Mouse (Mus musculus) embryonic facial prominence, embryonic 11.5 days (tissue): ENCODE measurements around the gene Klf11. TPM values are rescaled to one million over a fixed set of nuclear protein-coding genes. Genes with fewer than 3 reads are reported as not detected.

Experiments
- ATAC-seq: fragments of 200-750 bp; cut with Nextera tagmentation; replicated peaks from 2 replicates; pipeline ENCODE4 v1.8.0; 2017; ENCODE audit warnings: low read depth; ENCODE audit not compliant: insufficient number of reproducible peaks, low FRiP score, low TSS enrichment
- DNase-seq: peaks from one replicate; pipeline ENCODE4 v3.0.0-alpha.2; 2015; ENCODE audit warnings: low spot score
- H3K27ac ChIP-seq: fragments of 300-500 bp; sonication (generic); replicated peaks from 2 replicates; pipeline ENCODE4 v1.5.1; 2014; ENCODE audit warnings: mild to moderate bottlenecking, low read depth, low read length, control low read depth
- H3K27me3 ChIP-seq: fragments of 300-500 bp; sonication (generic); 2 replicates; pipeline ENCODE4 v1.6.1; 2014; ENCODE audit warnings: mild to moderate bottlenecking, low read length, moderate library complexity, mixed read lengths; ENCODE audit not compliant: control insufficient read depth, insufficient read depth
- H3K36me3 ChIP-seq: fragments of 300-500 bp; sonication (generic); replicated peaks from 2 replicates; pipeline ENCODE4 v1.6.1; 2014; ENCODE audit warnings: low read depth, mild to moderate bottlenecking, low read length, moderate library complexity, mixed read lengths; ENCODE audit not compliant: control insufficient read depth, insufficient read depth
- H3K4me1 ChIP-seq: fragments of 300-500 bp; sonication (generic); 2 replicates; pipeline ENCODE4 v1.6.1; 2014; ENCODE audit warnings: low read length, mixed read lengths; ENCODE audit not compliant: control insufficient read depth, insufficient read depth
- H3K4me2 ChIP-seq: fragments of 300-500 bp; sonication (generic); 2 replicates; pipeline ENCODE4 v1.6.1; 2014; ENCODE audit warnings: low read depth, mild to moderate bottlenecking, control low read depth, low read length, moderate library complexity
- H3K4me3 ChIP-seq: fragments of 300-500 bp; sonication (generic); 2 replicates; pipeline ENCODE4 v1.5.1; 2014; ENCODE audit warnings: low read depth, low read length, control low read depth
- H3K9ac ChIP-seq: fragments of 300-500 bp; sonication (generic); replicated peaks from 2 replicates; pipeline ENCODE4 v1.6.1; 2014; ENCODE audit warnings: mild to moderate bottlenecking, control low read depth, low read length
- H3K9me3 ChIP-seq: fragments of 300-500 bp; sonication (generic); replicated peaks from 2 replicates; pipeline ENCODE4 v1.6.1; 2016; ENCODE audit warnings: mild to moderate bottlenecking, low read length, inconsistent platforms, mixed read lengths; ENCODE audit not compliant: control insufficient read depth
- WGBS: fragments of 180-500 bp; shearing (Covaris S2); extraction: QIAGEN DNeasy Blood & Tissue Kit; methylation state at CpG from one replicate; pipeline ENCODE4 v1.1.7; 2014; 5-methylcytosine and 5-hydroxymethylcytosine counted together
- polyA plus RNA-seq: library from polyadenylated mRNA; unstranded; fragments of >200 nt; fragmentation: Nextera tagmentation; extraction: Ambion mirVana; gene quantifications from 2 replicates; pipeline ENCODE4 v1.2.1, GENCODE M21; 2014

The Klf11 gene
- polyA plus RNA-seq, 1 experiment from 2014 or later = 12.8 TPM

DNA sequence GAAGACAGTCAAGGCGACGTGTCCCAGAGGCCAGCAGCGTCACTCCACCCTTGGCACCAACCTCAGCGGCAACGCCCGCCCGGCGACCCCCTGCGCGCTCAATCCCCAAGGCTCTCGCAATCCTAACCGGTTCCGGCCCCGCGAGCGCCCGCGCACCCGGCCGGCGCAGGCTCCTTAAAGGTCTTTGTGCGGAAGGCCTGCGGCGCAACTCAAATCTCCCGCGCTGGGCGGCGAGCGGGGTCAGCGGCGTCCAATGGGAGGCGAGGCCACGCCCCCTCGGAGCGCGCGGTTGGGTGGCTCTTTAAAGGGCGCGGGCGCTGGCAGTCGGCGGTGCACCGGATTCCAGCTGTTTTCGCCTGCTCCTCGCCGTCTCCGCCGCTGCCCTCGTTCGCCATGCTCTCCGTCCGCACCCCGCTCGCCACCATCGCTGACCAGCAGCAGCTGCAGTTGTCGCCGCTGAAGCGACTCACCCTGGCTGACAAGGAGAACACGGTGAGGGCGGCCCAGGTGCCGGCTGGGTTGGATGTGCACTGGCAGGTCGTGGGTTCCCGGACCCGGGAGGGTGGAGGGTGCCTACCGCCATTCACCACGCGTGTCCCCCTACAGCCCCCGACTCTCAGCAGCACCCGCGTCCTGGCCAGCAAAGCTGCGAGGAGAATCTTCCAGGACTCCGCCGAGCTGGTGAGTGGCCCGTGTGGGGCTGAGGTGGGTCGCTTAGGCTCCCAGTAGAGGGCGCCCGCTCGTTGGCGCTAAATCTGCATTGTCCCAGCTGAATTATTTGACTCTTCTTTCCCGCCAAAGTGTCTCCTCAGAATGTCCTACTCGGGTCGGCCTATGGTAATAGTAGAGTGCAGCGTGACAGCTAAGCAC, 57.1 kb downstream of the Klf11 start, which contains the start of gene Rrm2:
Gene Rrm2, plus strand, starts transcription at position 288 of the 870 bp plus-strand sequence.
- ATAC-seq = peak; percentile 84
- H3K27ac ChIP-seq = peak within 1 kb of the TSS; percentile 87
- H3K4me1 ChIP-seq = no peaks in the 10 kb centered on the region; the same call in 1 of the 2 replicates
- WGBS = under 1% methylated on average over 83 of the region's 83 CpGs
- no peaks in the 10 kb centered on the region for H3K27me3 ChIP-seq
- peak within 1 kb of the TSS; percentile 93 for H3K4me3 ChIP-seq
- no peaks in the 10 kb centered on the region for H3K9me3 ChIP-seq
- H3K4me2 ChIP-seq = peak within 1 kb of the TSS; percentile 82
- peak within 1 kb of the TSS; percentile 97 for H3K9ac ChIP-seq
- DNase-seq = peak; percentile 98
- H3K36me3 ChIP-seq = peaks cover 11% of the 10 kb centered on the region

- Histone ChIP-seq H3K9ac (peak overlapping the region; percentile 97), H3K27me3 (no peaks in the 10 kb centered on the region), H3K4me2 (peak overlapping the region; percentile 82), H3K4me1 (no peaks in the 10 kb centered on the region; the same call in 1 of the 2 replicates), H3K9me3 (no peaks in the 10 kb centered on the region), H3K27ac (0 out of 2 replicates have a peak overlapping the region, but pooled peaks have one; percentile 87), H3K4me3 (peak overlapping the region; percentile 93), H3K36me3 (peaks cover 11% of the 10 kb centered on the region)
- DNase-seq (peak; percentile 38), ATAC-seq (no peak)
- 1% methylated on average over 17 of the region's 17 CpGs for WGBS
These were observed 57.7 kb downstream of the Klf11 start for GRCm38 (mm10) chr12:24708824-24709218.

DNA sequence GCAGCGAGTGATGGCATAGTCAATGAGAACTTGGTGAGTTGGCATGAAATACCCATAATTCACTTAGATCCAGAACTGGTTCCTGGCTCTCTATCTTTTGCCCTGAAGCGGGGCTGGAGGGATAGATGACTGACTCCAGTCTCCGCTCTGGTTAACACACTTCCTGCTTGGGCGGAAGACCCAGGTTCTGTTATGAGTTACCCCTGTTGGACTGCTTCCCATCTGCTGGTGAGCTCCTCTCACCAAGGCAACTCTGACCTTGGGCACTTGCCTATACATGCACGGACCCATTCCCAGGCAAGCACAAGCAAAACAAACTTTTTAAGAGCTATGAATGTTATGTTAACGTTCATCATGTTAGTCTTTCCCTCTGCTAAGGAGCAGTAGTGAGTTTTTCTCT, 58.3 kb downstream of the Klf11 start:
- H3K4me3 ChIP-seq = peak overlapping the region; percentile 93
- peaks cover 14% of the 10 kb centered on the region for H3K36me3 ChIP-seq
- H3K27me3 ChIP-seq = no peaks in the 10 kb centered on the region
- H3K4me1 ChIP-seq = no peaks in the 10 kb centered on the region; the same call in 1 of the 2 replicates
- no peaks in the 10 kb centered on the region for H3K9me3 ChIP-seq
- ATAC-seq = no peak
- WGBS = 24% methylated on average over 6 of the region's 6 CpGs
- peak overlapping the region; percentile 82 for H3K4me2 ChIP-seq
- 0 out of 2 replicates have a peak overlapping the region, but pooled peaks have one; percentile 13 for H3K27ac ChIP-seq
- H3K9ac ChIP-seq = peak overlapping the region; percentile 97
- DNase-seq = peak; percentile 42

DNA sequence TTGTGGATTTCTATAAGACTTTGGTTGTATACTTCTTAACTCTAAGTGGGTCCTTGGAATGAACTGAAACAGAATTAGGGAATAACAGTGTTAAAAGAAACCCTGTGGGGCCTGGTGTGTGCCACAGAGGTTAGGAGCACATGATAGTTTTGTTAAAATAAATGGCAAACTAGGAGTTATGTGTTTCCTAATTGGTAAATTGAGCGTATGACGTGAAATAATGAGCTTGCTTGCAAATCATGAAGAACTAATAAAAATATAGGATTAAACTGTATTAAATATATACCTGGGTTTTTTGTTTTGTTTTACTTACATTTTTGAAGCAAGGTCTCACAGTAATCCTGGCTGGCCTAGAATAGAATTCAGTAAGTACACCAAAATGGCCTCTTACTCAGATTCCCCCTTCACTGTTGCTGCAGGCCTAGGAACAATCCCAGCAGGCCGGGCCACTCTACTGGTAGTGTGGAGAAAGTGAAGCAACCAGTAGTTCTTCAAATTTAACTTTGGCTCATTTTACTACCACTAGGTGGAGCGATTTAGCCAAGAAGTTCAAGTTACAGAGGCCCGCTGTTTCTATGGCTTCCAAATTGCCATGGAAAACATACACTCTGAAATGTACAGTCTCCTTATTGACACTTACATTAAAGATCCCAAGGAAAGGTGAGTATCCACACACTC, 58.9 kb downstream of the Klf11 start:
- ATAC-seq (no peak; the same call in 1 of the 2 replicates), DNase-seq (peak; percentile 95)
- Histone ChIP-seq H3K9me3 (no peaks in the 10 kb centered on the region), H3K4me3 (peak overlapping the region; percentile 93), H3K27ac (no peak overlapping the region), H3K9ac (peak overlapping the region; percentile 97), H3K27me3 (no peaks in the 10 kb centered on the region), H3K36me3 (peaks cover 14% of the 10 kb centered on the region), H3K4me1 (no peaks in the 10 kb centered on the region; the same call in 1 of the 2 replicates), H3K4me2 (peak overlapping the region; percentile 82)
- 35% methylated on average over 5 of the region's 5 CpGs for WGBS

DNA sequence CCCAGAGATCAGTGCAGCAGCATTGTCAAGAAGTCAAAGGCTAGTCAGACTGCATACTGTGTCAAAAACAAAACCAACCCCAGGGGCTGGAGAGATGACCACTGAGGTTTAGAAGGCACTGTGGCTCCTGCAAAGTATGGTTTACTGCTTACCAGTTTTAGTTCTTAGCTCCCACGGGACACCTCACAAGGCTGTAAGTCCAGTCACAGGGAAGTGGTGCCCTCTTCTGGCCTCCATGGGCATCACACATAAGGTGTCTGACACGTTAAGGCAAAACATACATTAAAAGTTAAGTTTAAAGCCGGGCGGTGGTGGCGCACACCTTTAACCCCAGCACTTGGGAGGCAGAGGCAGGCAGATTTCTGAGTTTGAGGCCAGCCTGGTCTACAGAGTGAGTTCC, 59.6 kb downstream of the Klf11 start:
- 68% methylated on average over 5 of the region's 5 CpGs for WGBS
- no peaks in the 10 kb centered on the region; the same call in 1 of the 2 replicates for H3K4me1 ChIP-seq
- peaks cover 14% of the 10 kb centered on the region for H3K36me3 ChIP-seq
- H3K9ac ChIP-seq = no peak overlapping the region
- H3K27me3 ChIP-seq = no peaks in the 10 kb centered on the region
- no peak overlapping the region for H3K27ac ChIP-seq
- ATAC-seq (no peak), DNase-seq (peak; percentile 51)
- H3K9me3 ChIP-seq = no peaks in the 10 kb centered on the region
- H3K4me2 ChIP-seq = peak overlapping the region; percentile 17; the same call in 1 of the 2 replicates
- 0 out of 2 replicates have a peak overlapping the region, but pooled peaks have one; percentile 7 for H3K4me3 ChIP-seq

Other genes with a start within 250 kb of the Klf11 start
- gene Taf1b, start 152.9 kb upstream of the Klf11 start, polyA plus RNA-seq = 31.2 and 36.0 TPM in 2 replicates
- gene Grhl1, start 79.0 kb upstream of the Klf11 start, polyA plus RNA-seq = 1.1 TPM in 2 replicates
- 0.94 and 1.4 TPM in 2 replicates for gene Cys1, start 30.5 kb downstream of the Klf11 start, polyA plus RNA-seq
- 364 and 431 TPM in 2 replicates for gene Rrm2, start 57.0 kb downstream of the Klf11 start, polyA plus RNA-seq
- gene Mboat2, start 179.6 kb downstream of the Klf11 start, polyA plus RNA-seq = 53.0 and 58.2 TPM in 2 replicates